Mouse (Mus musculus): ENCODE measurements around the gene Pptc7.

Gene Pptc7

DNA sequence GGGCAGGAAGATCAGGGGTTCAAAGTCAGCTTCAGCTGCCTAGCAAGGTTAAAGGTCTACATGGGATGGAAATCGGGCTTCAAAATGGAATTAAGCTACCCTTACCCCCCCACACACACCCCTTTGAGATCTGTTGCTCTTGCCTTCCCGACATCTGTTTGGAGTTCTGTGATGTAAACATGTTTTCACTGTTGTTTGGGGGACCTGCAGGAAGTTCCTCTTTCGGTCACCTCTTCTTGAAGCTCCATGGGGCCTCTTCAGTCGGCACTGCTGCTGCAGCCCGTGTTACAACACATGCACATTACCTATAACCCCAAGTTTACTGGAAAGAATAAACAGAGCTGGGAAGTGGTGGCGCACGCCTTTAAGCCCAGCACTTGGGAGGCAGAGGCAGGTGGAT is 17.0 kb upstream of the Pptc7 start:
- no peak for DNase-seq (ENCODE audit: inconsistent age in 2 of 2, low spot score in 1 of 2)

DNA sequence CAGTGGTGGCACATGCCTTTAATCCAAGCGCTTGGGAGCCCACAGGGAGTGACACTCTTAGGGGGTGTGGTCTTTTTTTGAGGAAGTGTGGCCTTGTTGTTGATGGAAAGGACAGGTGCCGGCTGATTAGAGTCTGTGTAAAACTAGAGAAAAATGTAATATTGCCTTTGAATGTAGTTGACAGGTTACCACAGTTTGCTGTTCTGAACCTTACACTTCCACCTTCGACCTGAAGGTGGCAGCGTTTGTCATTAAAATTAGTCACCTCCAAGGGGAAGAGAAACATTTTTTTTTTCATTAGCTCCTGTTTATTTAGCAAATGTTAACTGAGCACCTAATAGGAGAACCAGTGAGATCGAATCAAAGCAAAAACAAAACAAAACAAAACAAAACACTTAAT is 16.3 kb upstream of the Pptc7 start:
- DNase-seq (ENCODE audit: inconsistent age in 2 of 2, low spot score in 1 of 2) = peak; percentile 69 to 93

DNA sequence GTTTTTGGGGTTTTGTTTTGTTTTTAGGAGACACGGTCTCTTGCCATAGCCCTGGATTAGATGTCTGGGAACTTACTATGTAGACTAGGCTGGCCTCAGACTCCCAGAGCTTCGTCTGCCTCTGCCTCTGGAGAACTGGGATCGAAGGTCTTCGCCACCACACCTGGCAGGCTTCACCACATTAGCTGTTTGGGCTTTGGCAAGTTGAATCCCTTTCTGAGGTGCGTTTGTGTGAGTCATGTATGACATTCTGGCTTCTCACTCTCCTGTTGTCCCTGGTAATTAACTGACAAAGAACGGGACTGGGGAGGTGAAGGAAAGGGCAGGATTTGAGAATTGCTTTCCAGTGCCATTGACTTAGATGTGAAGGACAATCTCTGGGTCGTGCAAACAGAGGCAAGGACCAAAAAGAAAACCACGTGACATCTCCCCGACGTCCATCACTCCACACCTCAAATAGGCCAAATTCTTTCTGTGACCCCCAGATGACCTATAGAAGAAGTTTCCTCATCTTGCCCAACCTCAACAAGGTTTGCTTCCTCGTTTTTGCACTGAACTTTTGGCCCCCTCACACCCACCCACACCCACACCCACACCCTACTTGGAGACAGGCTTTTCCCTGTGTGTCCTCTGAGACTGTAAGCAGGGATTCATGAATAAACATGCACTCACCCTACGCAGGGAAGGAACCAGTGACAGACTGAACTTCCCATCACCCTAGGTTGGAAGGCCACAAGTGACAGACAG is 15.1 kb upstream of the Pptc7 start:
- DNase-seq (ENCODE audit: inconsistent age in 2 of 2, low spot score in 1 of 2) = peak in 1 of 2 experiments; percentile 59

- no peak for DNase-seq (ENCODE audit: inconsistent age in 2 of 2, low spot score in 1 of 2)
These were observed 11.3 kb upstream of the Pptc7 start for GRCm38 (mm10) chr5:122272821-122273220.

DNA sequence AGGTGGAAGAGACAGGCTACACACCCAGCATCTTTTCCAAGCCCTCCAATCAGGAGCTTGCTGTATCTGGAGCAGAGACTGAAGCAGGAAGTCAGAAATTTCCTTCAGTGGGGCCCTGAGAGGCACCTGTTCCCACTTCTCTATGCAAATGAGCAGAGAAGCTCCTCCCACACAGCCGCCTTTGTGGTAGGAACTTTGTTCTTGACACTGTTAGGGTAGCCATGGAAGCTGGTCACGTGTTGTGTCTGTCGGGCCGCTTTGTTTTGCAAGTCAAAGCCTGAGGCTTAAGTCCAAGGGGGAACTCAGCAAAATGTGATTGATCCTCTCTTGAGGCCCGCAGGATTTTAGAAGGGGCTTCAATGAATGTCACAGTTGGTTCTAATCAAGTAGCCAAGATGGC is 9.4 kb upstream of the Pptc7 start:
- no peak for DNase-seq (ENCODE audit: inconsistent age in 2 of 2, low spot score in 1 of 2)

DNA sequence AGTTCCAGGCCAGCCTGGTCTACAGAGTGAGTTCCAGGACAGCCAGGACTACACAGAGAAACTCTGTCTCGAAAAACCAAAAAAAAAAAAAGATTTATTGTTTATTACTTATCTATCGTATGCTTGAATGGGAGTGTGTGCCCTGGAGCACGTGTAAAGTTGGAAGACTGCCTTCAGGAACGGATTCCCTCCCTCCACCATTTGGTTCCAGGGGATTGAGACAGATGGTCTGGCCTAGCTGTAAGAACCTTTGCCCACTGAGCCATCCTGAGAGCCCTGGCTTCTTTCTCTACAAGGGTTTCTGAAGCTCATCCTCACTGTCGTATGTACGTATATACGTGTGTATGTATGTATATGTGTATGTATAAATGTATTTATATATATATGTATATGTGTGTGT is 5.2 kb upstream of the Pptc7 start:
- no peak for DNase-seq (ENCODE audit: inconsistent age in 2 of 2, low spot score in 1 of 2)

DNA sequence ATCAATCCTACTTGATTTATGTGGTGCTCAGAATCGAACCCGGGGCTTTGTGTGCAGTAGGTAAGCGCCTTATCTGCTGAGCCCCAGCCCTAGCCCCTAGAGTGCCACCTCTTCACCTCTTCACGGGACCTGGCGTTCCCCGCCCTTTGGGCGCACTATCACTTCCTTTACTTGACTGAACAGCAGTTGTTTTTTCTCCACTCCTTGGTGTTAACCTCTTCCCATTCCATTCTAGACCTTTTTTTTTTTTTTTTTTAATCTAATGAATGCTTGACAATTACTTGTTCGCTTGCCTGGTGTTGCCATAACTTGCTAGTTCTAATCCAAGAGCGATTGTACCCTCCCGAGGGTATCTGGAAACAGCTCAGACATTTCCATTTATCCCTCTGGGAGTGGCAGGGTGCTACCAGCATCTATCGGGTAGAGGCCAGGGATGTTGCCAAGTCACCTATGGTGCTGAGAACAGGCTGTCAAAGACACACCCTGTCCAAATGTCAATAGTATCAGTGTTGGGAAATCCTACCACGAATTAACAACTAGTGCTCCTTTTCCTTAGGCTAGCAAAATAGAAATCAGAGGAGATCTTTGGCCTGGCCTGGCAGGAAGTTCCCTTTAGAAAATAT is 4.3 kb upstream of the Pptc7 start:
- no peak for DNase-seq (ENCODE audit: inconsistent age in 2 of 2, low spot score in 1 of 2)

DNA sequence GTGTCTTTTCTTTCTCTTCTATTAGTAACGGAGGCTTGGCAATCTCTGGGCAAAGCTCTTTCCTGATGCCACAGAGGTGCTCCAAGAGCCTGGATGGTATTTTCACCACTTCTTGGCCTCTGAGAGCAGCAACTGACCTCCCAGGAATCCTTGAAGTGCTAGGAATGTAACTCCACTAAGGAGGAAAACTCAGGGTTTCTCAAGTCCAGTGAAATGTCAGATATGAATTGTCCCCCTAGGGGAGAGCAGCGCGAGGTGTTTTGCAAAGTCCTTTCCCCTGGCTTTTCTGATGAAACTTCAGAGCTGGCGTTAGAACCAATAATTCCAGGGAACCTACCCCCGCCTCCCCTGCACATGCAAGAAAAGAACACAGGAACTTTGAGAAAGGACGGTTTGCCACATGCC is 3.7 kb upstream of the Pptc7 start:
- DNase-seq (ENCODE audit: inconsistent age in 2 of 2, low spot score in 1 of 2) = peak in 1 of 2 experiments; percentile 80

GRCm38 (mm10) chr5:122280827-122281462 is 3.2 kb upstream of the Pptc7 start:
- DNase-seq (ENCODE audit: inconsistent age in 2 of 2, low spot score in 1 of 2) = peak in 1 of 2 experiments; percentile 56

- peak; percentile 64 to 83 for DNase-seq (ENCODE audit: inconsistent age in 2 of 2, low spot score in 1 of 2)
These were observed 360 bp upstream of the Pptc7 start for GRCm38 (mm10) chr5:122283828-122284182.

DNA sequence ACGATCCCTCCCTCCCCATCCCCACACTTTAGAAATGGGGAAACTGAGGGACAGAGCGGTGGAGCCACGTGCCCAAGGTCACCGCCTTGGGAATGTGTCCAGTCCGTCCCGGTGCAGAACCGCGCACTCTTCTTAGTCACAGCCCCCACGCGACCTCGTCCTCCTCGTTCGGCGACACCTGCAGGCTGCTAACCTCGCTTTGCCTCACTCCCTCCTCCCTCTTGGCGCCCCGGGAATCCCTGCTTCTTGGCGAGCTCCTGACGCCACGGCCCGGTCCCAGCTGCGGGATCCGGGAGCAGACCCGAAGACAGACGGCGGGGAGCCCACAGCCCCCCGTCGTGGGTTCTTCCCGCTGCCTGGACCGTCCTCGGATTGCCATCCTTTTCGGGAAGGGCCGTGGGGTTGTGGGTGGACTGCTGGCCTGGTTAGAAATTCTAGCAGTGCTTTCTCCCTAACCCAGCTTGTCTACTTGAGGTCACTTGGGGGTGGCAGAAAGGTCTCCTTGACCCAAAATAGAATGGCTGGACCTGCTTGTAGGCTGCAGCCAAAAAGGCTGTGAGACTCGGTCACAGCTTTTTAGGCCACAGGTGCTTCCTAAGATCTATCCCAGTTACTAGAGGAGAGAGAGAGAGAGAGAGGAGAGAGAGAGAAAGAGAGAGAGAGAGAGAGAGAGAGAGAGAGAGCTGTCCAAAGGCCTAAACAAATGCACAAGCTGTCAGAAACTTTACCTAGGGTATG is 1.0 kb downstream of the Pptc7 start:
- peak; percentile 82 to 91 for DNase-seq (ENCODE audit: inconsistent age in 2 of 2, low spot score in 1 of 2)

- peak in 1 of 2 experiments; percentile 74 for DNase-seq (ENCODE audit: inconsistent age in 2 of 2, low spot score in 1 of 2)
These were observed 1.6 kb downstream of the Pptc7 start for GRCm38 (mm10) chr5:122285767-122286150.

DNA sequence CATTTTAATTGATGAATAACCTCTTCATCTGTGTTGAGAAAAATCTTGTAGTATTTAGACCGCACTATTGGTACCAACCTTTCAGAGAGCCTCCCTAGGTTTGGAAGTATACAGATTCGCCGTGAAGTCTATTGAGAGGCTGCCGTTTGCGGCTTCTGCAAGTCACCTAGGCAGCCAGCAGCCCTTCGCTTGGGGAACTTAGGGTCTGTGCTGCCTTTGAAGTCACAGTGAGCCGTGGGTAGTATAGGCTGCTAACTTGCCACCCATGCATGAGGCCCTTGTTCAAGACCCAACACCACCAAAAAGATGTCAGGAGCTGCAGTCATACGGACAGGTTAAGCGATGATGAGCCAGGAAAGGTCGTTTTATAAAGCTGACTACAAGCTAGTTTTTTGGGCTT is 2.0 kb downstream of the Pptc7 start:
- DNase-seq (ENCODE audit: inconsistent age in 2 of 2, low spot score in 1 of 2) = peak in 1 of 2 experiments; percentile 56

- peak in 1 of 2 experiments; percentile 61 for DNase-seq (ENCODE audit: inconsistent age in 2 of 2, low spot score in 1 of 2)
These were observed 2.9 kb downstream of the Pptc7 start for GRCm38 (mm10) chr5:122287026-122287425.

- peak in 1 of 2 experiments; percentile 83 for DNase-seq (ENCODE audit: inconsistent age in 2 of 2, low spot score in 1 of 2)
These were observed 4.1 kb downstream of the Pptc7 start for GRCm38 (mm10) chr5:122288147-122288811.

- peak in 1 of 2 experiments; percentile 54 for DNase-seq (ENCODE audit: inconsistent age in 2 of 2, low spot score in 1 of 2)
These were observed 7.0 kb downstream of the Pptc7 start for GRCm38 (mm10) chr5:122291149-122291548.

- DNase-seq (ENCODE audit: inconsistent age in 2 of 2, low spot score in 1 of 2) = peak in 1 of 2 experiments; percentile 78
These were observed 7.6 kb downstream of the Pptc7 start for GRCm38 (mm10) chr5:122291553-122292339.

GRCm38 (mm10) chr5:122293131-122293530 is 9.0 kb downstream of the Pptc7 start:
- DNase-seq (ENCODE audit: inconsistent age in 2 of 2, low spot score in 1 of 2) = peak in 1 of 2 experiments; percentile 57

- DNase-seq (ENCODE audit: inconsistent age in 2 of 2, low spot score in 1 of 2) = no peak
These were observed 10.1 kb downstream of the Pptc7 start for GRCm38 (mm10) chr5:122294219-122294735.
